Mouse (Mus musculus): ENCODE measurements around the gene Klk5. TPM values are rescaled to one million over a fixed set of nuclear protein-coding genes. Genes with fewer than 3 reads are reported as not detected.

Gene Klk5
- polyA plus RNA-seq, 1 experiment, result not detected

DNA sequence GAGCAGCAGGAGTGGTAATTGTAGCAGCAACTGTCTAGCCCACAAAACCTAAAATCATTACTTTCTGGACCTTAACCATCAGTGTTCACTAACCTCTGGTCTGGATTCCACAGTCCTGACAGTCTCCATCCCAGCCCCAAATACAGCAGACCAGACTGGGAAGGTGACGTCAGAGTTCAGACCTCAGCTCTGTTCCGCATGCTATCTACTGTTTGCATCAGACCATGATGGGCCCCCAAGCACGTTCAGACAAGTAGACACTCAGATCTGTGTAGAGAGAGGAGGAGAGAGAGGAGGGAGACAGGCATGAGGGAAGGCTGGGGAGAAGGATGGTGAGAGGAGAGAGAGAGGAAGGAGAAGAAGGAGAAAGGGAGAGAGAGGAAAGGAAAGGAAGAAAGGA, 50.0 kb downstream of the Klk5 start:
- Histone ChIP-seq H3K4me3 (no peak overlapping the region), H3K4me2 (ENCODE audit: low read depth) (no peak overlapping the region), H3K27me3 (ENCODE audit: control insufficient read depth, insufficient read depth, insufficient read length) (no peaks in the 10 kb centered on the region), H3K36me3 (ENCODE audit: control insufficient read depth, insufficient read depth) (no peaks in the 10 kb centered on the region), H3ac (ENCODE audit: control insufficient read depth, insufficient read length) (no peak overlapping the region), H3K79me2 (ENCODE audit: control insufficient read depth, insufficient read depth) (no peaks in the 10 kb centered on the region)
- no peak for TF ChIP-seq REST (IDR thresholded peaks at IDR 0.05; ENCODE audit: insufficient read depth, insufficient read length)
- TF ChIP-seq CEBPB (IDR thresholded peaks at IDR 0.05; ENCODE audit: insufficient read depth, poor library complexity, severe bottlenecking), result no peak
- TF ChIP-seq TCF3 (IDR thresholded peaks at IDR 0.05; ENCODE audit: insufficient read length, low read depth), result no peak
- no peak for TF ChIP-seq E2F4 (IDR thresholded peaks at IDR 0.05; ENCODE audit: insufficient read depth)

GRCm38 (mm10) chr7:43894836-43895235, 53.1 kb downstream of the Klk5 start:
- TF ChIP-seq MYOD1 (IDR thresholded peaks at IDR 0.05; ENCODE audit: control insufficient read depth in 1 of 3, insufficient read length in 2 of 3, low read depth in 2 of 3), result no peak
- no peak for TF ChIP-seq E2F4 (IDR thresholded peaks at IDR 0.05; ENCODE audit: insufficient read depth)
- TF ChIP-seq REST (IDR thresholded peaks at IDR 0.05; ENCODE audit: insufficient read depth, insufficient read length), result no peak
- TF ChIP-seq CEBPB (IDR thresholded peaks at IDR 0.05; ENCODE audit: insufficient read depth, poor library complexity, severe bottlenecking), result no peak
- no peak for TF ChIP-seq POLR2A (IDR thresholded peaks at IDR 0.05; ENCODE audit: insufficient read length, low read depth)
- no peak for TF ChIP-seq MAX (IDR thresholded peaks at IDR 0.05; ENCODE audit: low read depth)
- TF ChIP-seq TCF3 (IDR thresholded peaks at IDR 0.05; ENCODE audit: insufficient read length, low read depth), result no peak
- no peak for TF ChIP-seq SRF (IDR thresholded peaks at IDR 0.05; ENCODE audit: control insufficient read depth, insufficient read length, low read depth)

More at GRCm38 (mm10) chr7:43894836-43895235, 53.1 kb downstream of the Klk5 start:
- no peak overlapping the region for H3K4me3 ChIP-seq
- H3K79me2 ChIP-seq (ENCODE audit: control insufficient read depth, insufficient read depth), result no peaks in the 10 kb centered on the region
- H3K4me2 ChIP-seq (ENCODE audit: low read depth), result no peak overlapping the region
- no peak overlapping the region for H3ac ChIP-seq (ENCODE audit: control insufficient read depth, insufficient read length)
- H3K27me3 ChIP-seq (ENCODE audit: control insufficient read depth, insufficient read depth, insufficient read length), result peaks cover 8% of the 10 kb centered on the region
- H3K36me3 ChIP-seq (ENCODE audit: control insufficient read depth, insufficient read depth), result no peaks in the 10 kb centered on the region

Other genes with a start within 250 kb of the Klk5 start
- gene Zfp819, start 234.8 kb upstream of the Klk5 start, polyA plus RNA-seq (2012; fragmentation: generic; extraction: Trizol), result not detected
- gene Ceacam18, start 207.3 kb upstream of the Klk5 start, polyA plus RNA-seq (2012; fragmentation: generic; extraction: Trizol), result not detected
- gene Siglece, start 181.8 kb upstream of the Klk5 start, polyA plus RNA-seq (2012; fragmentation: generic; extraction: Trizol), result not detected
- gene Ctu1, start 170.0 kb upstream of the Klk5 start, polyA plus RNA-seq (2012; fragmentation: generic; extraction: Trizol), result 9.9 TPM
- gene Klk14, start 151.6 kb upstream of the Klk5 start, polyA plus RNA-seq (2012; fragmentation: generic; extraction: Trizol), result not detected
- gene Klk13, start 129.4 kb upstream of the Klk5 start, polyA plus RNA-seq (2012; fragmentation: generic; extraction: Trizol), result not detected
- 0.05 TPM for gene Klk12, start 73.1 kb upstream of the Klk5 start, polyA plus RNA-seq (2012; fragmentation: generic; extraction: Trizol)
- gene Klk11, start 67.4 kb upstream of the Klk5 start, polyA plus RNA-seq (2012; fragmentation: generic; extraction: Trizol), result 0.56 TPM
- 1.1 TPM for gene Klk10, start 60.9 kb upstream of the Klk5 start, polyA plus RNA-seq (2012; fragmentation: generic; extraction: Trizol)
- gene Klk9, start 50.1 kb upstream of the Klk5 start, polyA plus RNA-seq (2012; fragmentation: generic; extraction: Trizol), result not detected
- gene Klk8, start 44.4 kb upstream of the Klk5 start, polyA plus RNA-seq (2012; fragmentation: generic; extraction: Trizol), result not detected
- gene Klk7, start 30.7 kb upstream of the Klk5 start, polyA plus RNA-seq (2012; fragmentation: generic; extraction: Trizol), result not detected
- gene Klk6, start 17.5 kb upstream of the Klk5 start, polyA plus RNA-seq (2012; fragmentation: generic; extraction: Trizol), result not detected
- gene Klk4, start 39.2 kb downstream of the Klk5 start, polyA plus RNA-seq (2012; fragmentation: generic; extraction: Trizol), result 0.22 TPM
- gene Klk15, start 91.8 kb downstream of the Klk5 start, polyA plus RNA-seq (2012; fragmentation: generic; extraction: Trizol), result not detected
- gene Klk1b8, start 108.7 kb downstream of the Klk5 start, polyA plus RNA-seq (2012; fragmentation: generic; extraction: Trizol), result not detected
- not detected for gene Klk1b1, start 124.8 kb downstream of the Klk5 start, polyA plus RNA-seq (2012; fragmentation: generic; extraction: Trizol)
- gene Klk1b9, start 134.1 kb downstream of the Klk5 start, polyA plus RNA-seq (2012; fragmentation: generic; extraction: Trizol), result not detected
- gene Klk1b11, start 153.9 kb downstream of the Klk5 start, polyA plus RNA-seq (2012; fragmentation: generic; extraction: Trizol), result not detected
- 0.32 TPM for gene Klk1b26, start 170.2 kb downstream of the Klk5 start, polyA plus RNA-seq (2012; fragmentation: generic; extraction: Trizol)
- 0.11 TPM for gene Klk1b27, start 210.3 kb downstream of the Klk5 start, polyA plus RNA-seq (2012; fragmentation: generic; extraction: Trizol)

All from myocyte (in vitro differentiated cells).